Mouse (Mus musculus) kidney, adult 8-10 months (tissue): ENCODE measurements around the gene Ypel5.

Experiments used
- DNase-seq, 2 experiments: peaks; one replicate each; pipeline ENCODE4 v3.0.0; 2022

Gene Ypel5

GRCm38 (mm10) chr17:72844949-72845490 is 8.8 kb downstream of the Ypel5 start:
- DNase-seq: peak in 1 of 2 experiments; percentile 58

GRCm38 (mm10) chr17:72845521-72845920 is 9.3 kb downstream of the Ypel5 start:
- no peak for DNase-seq

- no peak for DNase-seq
Measured at GRCm38 (mm10) chr17:72855298-72855697, 19.0 kb downstream of the Ypel5 start.

- DNase-seq: peak in 1 of 2 experiments; percentile 66
Measured at GRCm38 (mm10) chr17:72857677-72858633, 21.7 kb downstream of the Ypel5 start.

- no peak for DNase-seq
Measured at GRCm38 (mm10) chr17:72863226-72863625, 27.0 kb downstream of the Ypel5 start.

- DNase-seq: no peak
Measured at GRCm38 (mm10) chr17:72866624-72867245, 30.5 kb downstream of the Ypel5 start.

GRCm38 (mm10) chr17:72868181-72868580 is 31.9 kb downstream of the Ypel5 start:
- DNase-seq: no peak

- DNase-seq: no peak
Measured at GRCm38 (mm10) chr17:72878979-72879378, 42.7 kb downstream of the Ypel5 start.

- no peak for DNase-seq
Measured at GRCm38 (mm10) chr17:72880156-72880555, 43.9 kb downstream of the Ypel5 start.

- DNase-seq: no peak
Measured at GRCm38 (mm10) chr17:72881051-72881450, 44.8 kb downstream of the Ypel5 start.

- DNase-seq: no peak
Measured at GRCm38 (mm10) chr17:72881804-72882203, 45.6 kb downstream of the Ypel5 start.

- peak; percentile 40 to 71 for DNase-seq
Measured at GRCm38 (mm10) chr17:72889556-72890397, 53.5 kb downstream of the Ypel5 start.

- no peak for DNase-seq
Measured at GRCm38 (mm10) chr17:72890398-72890898, 54.2 kb downstream of the Ypel5 start.

- DNase-seq: no peak
Measured at GRCm38 (mm10) chr17:72891556-72891955, 55.3 kb downstream of the Ypel5 start.

GRCm38 (mm10) chr17:72895506-72895905 is 59.3 kb downstream of the Ypel5 start:
- DNase-seq: no peak

GRCm38 (mm10) chr17:72897076-72897475 is 60.8 kb downstream of the Ypel5 start:
- DNase-seq: no peak

- no peak for DNase-seq
Measured at GRCm38 (mm10) chr17:72897961-72898360, 61.7 kb downstream of the Ypel5 start.

GRCm38 (mm10) chr17:72898775-72899174 is 62.5 kb downstream of the Ypel5 start:
- no peak for DNase-seq
